Mouse (Mus musculus): ENCODE data around the gene Tmem232.
"Not testable (repeated sequence)": the region's sequence is repeated elsewhere in the genome, so short reads cannot be mapped to it uniquely, and the experiment has no call there.

Tmem232 gene

GRCm38 (mm10) chr17:65540441-65541272, at the start of gene Tmem232:
Gene Tmem232, minus strand, starts transcription at chr17:65540782.
- DNase-seq: peak; percentile 50 to 52

- DNase-seq: no peak
Observed at GRCm38 (mm10) chr17:65586892-65587291, 46.3 kb upstream of the Tmem232 start.

GRCm38 (mm10) chr17:65581440-65581839, 40.9 kb upstream of the Tmem232 start:
- no peak for DNase-seq

- DNase-seq: no peak
Observed at GRCm38 (mm10) chr17:65579766-65580165, 39.2 kb upstream of the Tmem232 start.

GRCm38 (mm10) chr17:65575339-65575738, 34.8 kb upstream of the Tmem232 start:
- no peak for DNase-seq

- DNase-seq: no peak
Observed at GRCm38 (mm10) chr17:65574850-65575249, 34.3 kb upstream of the Tmem232 start.

GRCm38 (mm10) chr17:65571866-65572265, 31.3 kb upstream of the Tmem232 start:
- DNase-seq: peak; percentile 39 to 46

- no peak for DNase-seq
Observed at GRCm38 (mm10) chr17:65571466-65571865, 30.9 kb upstream of the Tmem232 start.

- no peak for DNase-seq
Observed at GRCm38 (mm10) chr17:65564189-65564588, 23.6 kb upstream of the Tmem232 start.

GRCm38 (mm10) chr17:65563345-65563744, 22.8 kb upstream of the Tmem232 start:
- peak; percentile 54 to 56 for DNase-seq

- peak; percentile 85 to 89 for DNase-seq
Observed at GRCm38 (mm10) chr17:65562761-65563160, 22.2 kb upstream of the Tmem232 start.

GRCm38 (mm10) chr17:65561361-65562015, 20.9 kb upstream of the Tmem232 start:
- no peak for DNase-seq

- peak in 1 of 2 experiments; percentile 50 for DNase-seq
Observed at GRCm38 (mm10) chr17:65559273-65559672, 18.7 kb upstream of the Tmem232 start.

GRCm38 (mm10) chr17:65558788-65559187, 18.2 kb upstream of the Tmem232 start:
- DNase-seq: no peak

- DNase-seq: peak; percentile 77 to 86
Observed at GRCm38 (mm10) chr17:65558217-65558616, 17.6 kb upstream of the Tmem232 start.

GRCm38 (mm10) chr17:65557212-65557611, 16.6 kb upstream of the Tmem232 start:
- DNase-seq: no peak

- no peak for DNase-seq
Observed at GRCm38 (mm10) chr17:65556798-65557197, 16.2 kb upstream of the Tmem232 start.

- DNase-seq: no peak
Observed at GRCm38 (mm10) chr17:65552426-65552997, 11.9 kb upstream of the Tmem232 start.

GRCm38 (mm10) chr17:65550357-65550756, 9.8 kb upstream of the Tmem232 start:
- DNase-seq: no peak

- DNase-seq: no peak
Observed at GRCm38 (mm10) chr17:65548698-65549365, 8.2 kb upstream of the Tmem232 start.

GRCm38 (mm10) chr17:65546221-65546620, 5.6 kb upstream of the Tmem232 start:
- not testable (repeated sequence) for DNase-seq

- DNase-seq: peak; percentile 54 to 66
Observed at GRCm38 (mm10) chr17:65536156-65536555, 4.4 kb downstream of the Tmem232 start.

GRCm38 (mm10) chr17:65532381-65532780, 8.2 kb downstream of the Tmem232 start:
- not testable (repeated sequence) for DNase-seq
